Mouse (Mus musculus) adrenal gland, postnatal 36 days (tissue): ENCODE data around the gene Zmynd11. TPM values are rescaled to one million over a fixed set of nuclear protein-coding genes. Genes with fewer than 3 reads are reported as not detected.

Source experiments
- DNase-seq, 2 experiments: peaks; one replicate each; pipeline ENCODE4 v3.0.0; 2021; ENCODE audit warnings: mixed read lengths in 1 of 2
- total RNA-seq, 2 experiments: library from RNA; stranded (reverse); gene quantifications; 2 replicates each; pipeline ENCODE4 v1.2.3; 2021

Gene Zmynd11
- total RNA-seq, 2 experiments from 2014 or later: 140 to 142 TPM

DNA sequence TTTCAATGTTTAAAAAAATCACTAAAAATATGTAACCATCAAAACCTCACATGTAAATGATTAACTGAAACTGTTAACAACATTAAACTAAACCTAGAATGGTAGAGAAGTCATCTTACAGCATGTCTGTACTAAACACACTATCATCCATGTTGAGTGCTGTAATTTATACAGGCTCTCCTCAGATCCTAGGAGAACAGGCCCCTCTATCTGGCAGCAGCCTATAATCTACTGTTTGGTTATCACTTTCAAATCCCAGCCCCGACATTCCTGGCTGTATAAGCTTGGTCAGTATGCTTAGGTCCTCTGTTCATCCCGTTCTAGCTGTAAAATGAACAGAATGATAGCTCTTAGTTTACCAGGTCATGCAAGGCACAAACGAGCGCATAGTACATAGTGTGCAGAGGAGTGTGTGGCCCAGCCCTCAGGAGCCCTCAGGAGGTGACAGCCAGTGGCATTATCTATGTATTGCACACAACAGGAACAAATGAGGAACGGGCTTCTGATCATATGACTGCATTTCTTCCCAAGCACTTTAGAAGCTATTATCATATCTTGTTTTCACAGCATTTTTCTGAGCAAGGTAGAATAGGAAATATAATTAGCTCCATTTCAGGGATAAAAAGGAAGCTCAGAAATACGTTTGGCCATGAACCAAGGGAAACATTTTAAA, 51.5 kb downstream of the Zmynd11 start:
- DNase-seq: no peak

DNA sequence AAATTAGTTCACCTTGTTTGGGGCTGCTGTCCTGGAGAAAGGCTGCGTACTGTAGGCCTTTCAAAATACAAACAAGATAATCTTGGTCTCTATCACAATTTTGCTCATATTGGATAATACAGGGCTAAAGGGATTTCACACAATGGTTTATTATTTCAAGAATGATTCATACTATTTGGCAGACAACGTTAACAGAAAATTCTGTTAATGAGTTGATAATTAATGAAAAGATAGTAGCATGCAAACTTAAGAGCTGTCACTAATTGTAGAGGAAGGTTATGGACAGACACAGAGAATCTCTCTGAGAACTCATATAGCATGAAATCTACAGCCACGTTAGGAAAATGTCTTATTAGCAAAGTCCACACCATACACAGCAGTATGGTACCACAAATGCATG, 52.2 kb downstream of the Zmynd11 start:
- no peak for DNase-seq

DNA sequence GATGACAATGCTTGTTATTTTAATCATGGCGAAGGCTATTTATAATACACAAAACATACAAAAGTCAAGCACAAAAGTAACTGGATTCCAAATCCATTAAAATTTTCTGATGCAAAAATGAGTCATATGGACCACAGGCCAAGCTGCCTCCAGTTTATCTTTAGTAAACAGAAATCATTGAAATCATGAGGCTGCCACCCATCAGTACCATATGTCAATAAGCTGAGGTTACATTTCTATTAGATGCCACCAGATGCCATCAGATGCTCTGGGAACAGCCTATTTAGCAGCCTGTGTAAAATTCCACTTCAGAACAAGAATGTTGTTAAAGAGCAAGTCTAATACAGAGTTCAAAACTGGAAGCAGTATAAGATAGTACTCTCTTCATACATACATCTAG, 52.7 kb downstream of the Zmynd11 start:
- DNase-seq: no peak

DNA sequence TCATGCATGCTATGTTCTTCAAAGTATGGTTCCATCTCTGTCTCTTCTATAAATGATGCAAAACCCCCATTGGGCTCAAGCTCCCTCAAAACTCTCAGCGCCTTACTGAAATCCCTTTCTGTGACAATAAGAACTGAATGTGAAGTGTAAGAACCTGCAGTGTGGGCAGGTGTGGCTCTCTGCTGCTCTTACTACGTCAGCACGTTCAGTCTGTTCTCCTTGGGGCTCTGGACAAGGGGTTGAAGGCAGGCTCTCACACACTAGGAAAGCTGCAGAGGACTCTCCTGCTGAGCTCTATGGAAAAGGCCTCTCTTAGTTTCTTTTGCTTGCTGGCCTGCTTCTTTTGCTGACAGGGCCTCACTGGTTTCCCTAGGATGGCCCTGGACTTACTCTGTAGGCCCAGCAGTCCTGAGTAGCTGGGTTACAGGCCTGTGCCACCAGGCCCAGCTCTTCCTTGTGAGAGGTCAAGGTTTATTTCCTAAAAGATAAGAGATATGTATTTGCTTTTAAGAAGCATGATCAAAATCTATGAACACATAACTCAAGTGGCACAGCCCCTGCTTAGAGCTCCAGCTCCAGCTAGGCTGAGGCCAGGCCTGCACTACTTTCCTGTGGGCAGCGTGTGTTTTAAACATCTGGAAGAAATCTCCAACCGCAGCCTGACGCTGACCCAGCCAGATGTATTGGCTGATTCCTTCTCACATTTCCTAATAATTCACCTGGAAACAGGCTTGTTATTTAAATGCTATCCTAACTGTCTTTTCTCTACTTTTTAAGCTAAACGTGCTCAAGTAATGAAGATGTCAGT, 56.5 kb downstream of the Zmynd11 start:
- DNase-seq: no peak

DNA sequence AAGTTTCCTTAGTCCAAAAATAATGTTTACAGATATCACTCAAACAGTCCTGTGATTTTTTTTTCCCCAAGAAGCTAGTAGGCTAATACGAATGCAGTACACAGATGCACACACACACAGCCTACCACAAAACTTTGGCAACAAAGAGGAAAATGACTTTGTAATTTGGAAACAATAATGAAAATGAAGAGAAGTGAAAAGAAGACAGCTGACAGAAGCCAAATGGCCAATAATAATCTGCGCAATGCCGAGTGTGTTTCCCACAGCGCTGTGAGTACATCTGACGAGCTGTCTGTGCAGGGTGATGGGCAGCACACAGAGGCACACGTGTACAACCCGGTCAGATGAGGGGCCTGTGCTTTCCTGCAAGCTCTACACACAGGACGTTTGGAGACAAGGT, 58.4 kb downstream of the Zmynd11 start:
- no peak for DNase-seq

DNA sequence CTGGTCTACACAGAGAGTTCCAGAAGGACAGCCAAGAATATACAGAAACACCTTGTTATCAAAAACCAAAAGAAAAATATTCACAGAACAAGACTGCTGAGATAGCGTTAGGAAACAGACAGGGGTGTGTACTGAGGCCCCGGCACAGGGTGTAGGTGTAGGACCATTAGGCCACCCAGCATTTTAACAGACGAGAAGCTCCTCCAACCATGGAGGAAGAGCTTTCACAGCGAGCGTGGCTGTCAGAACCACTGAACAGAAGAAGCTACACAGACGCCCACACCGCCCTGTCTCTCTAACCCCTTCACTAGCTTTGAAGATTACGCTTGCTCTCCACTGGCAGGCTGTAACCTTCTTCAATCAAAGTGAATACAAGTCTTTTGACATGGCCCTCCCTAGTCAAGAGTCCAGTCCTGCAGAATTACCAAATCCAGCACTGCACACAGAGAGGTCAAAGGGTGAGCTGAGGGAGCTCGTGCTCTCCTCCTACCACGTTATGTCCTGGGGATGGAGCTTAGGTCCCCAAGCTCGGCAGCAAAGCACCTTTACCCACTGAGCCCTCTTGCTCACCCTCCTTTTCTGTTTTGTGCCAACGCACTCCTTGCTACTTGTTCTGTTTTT, 62.4 kb downstream of the Zmynd11 start:
- no peak for DNase-seq

DNA sequence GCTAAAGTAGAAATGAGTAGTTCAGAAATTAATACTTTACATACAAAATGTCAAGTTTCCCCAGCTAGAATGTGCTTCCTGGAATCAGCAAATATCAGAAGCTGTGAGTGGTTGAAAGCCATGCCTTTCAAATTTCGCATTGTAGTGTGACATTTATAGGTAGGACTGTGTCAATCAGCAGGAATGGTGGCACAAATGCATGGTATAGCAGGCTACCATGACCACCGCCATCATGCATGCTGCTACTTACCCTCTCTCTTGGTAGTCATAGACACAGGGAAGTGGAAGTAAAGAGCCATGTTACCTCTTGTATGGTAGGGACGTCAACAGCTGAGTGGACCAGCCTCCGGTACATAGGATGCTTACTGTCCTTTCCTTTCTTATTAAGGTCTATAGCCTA, 67.8 kb downstream of the Zmynd11 start:
- no peak for DNase-seq

DNA sequence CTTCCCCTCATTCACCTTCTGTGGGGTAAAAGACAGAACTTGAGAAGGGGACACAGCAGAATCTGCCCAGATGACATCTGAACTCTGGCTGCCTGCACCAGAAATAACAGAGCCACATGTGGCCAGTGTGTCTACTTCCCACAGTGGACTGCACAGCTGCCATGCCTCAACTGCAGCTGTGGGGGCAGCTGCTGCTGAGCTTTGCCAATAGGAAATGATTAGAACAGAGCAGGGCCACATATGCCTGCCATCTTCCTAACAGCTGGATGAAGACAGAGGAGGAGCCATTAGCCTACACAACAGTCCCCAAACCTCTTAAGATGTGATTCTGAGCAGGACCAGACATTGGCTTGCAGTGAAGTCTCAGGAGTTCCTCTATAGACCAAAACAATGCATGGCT, 69.3 kb downstream of the Zmynd11 start:
- DNase-seq: no peak

DNA sequence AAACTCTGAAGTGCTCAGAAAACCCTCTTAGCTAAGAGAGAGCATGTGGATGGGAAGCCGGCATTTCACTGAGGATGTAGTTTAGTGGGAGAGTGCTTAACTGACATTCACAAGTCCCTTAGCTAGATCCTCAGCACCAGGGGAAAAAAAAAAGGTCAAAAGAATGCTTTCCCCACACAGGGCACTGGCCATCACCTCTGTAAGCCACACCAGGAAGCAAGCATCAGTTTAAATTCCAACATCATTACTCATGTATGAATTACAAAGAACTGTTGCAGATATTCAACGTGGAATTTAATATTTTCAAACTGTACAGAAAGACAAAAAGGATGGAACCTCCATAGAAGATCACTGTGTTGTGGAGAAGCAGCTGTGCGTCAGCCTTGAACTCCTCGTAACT, 69.7 kb downstream of the Zmynd11 start:
- DNase-seq: no peak

DNA sequence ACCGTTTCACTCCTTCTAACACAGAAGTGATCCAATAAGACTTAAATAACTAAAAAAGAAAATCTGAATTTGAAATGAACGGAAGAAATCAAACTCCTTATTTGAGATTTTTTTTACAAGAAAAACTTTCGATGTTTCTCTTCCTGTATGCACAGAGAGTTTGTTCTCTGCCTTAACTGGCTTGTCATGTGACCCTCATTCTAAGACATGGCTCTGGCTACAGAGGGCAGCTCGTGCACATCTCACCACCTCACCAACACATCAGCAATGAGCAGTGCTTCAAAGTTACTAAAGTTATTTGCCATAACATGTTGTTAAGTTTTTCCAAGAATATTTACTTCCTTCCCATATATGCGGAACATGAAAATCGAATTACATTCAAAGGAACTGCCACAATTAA, 70.5 kb downstream of the Zmynd11 start:
- no peak for DNase-seq

DNA sequence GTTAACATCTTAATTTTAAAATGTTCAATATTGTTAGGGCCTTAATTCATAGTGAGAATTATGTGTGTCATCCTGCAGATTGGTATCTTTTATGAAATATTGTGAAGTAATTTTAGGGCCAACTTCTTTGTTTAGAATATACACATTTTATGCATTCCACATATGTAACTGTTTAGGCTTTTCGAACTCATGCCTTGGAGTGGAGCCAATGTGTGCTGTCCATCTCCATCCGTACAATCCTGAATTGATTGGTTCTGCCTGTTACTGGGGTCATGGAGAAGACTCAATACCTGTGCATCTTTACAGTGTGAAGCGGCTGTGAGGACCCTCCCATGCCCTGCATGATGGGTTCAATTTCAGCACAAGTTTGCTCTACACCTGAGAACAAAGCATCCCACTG, 72.3 kb downstream of the Zmynd11 start:
- no peak for DNase-seq

DNA sequence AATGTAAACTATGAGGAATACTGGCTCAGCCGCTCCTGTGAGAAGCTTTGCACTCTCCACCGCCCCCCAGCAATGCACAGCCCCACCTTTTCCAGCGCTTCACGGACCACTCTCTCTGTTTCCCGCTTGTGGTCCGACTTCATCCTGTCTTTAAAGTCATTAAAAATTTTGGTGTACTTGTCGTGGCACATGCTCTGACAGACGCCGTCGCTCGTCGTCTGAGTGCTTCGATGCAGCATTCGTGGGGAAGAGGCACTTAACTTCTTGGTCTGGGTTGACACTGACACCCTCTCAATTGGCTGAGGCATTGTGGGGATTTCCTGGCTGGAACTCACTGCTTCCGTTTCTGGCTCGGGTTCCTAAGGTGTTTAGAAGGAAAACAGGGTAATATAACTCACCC, 75.8 kb downstream of the Zmynd11 start:
- DNase-seq: no peak

DNA sequence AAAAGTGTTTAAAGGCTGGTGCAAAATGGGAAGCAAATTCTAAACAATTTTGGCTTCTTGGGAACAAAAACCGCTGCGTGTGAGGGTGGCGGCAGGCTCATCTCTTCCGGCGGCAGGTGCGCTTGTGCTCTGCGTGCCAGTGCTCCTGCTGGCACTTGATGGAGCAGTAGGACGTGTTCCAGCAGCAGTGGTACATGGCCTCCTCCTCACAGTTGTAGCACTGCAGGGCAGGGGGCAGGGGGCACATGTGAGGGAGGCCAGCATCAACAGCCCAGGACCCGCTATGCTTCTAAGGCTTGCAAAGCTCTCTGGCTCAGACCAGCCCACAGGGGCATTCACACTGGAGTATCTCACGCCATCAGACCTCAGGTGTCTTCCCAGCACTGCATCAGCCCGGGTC, 78.4 kb downstream of the Zmynd11 start:
- no peak for DNase-seq

DNA sequence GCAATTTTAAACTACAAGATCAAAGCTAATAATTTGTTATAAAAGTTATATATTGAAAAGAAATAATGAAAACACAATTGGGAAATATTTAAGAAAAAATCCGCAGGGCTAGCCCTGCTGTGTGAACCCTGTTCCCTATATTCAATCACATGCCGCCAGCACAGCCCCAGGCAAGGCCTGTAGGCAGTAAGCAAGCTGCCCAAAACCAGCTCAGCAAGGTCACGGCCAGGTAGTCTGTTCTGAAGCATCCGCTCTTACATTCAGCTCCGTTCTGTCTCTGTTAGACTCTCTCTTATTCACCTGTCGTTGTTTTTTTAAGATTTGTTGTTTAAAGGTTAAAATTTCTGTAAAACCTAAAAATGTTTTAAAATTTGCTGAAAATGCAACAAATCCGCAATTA, 78.9 kb downstream of the Zmynd11 start:
- DNase-seq: no peak

DNA sequence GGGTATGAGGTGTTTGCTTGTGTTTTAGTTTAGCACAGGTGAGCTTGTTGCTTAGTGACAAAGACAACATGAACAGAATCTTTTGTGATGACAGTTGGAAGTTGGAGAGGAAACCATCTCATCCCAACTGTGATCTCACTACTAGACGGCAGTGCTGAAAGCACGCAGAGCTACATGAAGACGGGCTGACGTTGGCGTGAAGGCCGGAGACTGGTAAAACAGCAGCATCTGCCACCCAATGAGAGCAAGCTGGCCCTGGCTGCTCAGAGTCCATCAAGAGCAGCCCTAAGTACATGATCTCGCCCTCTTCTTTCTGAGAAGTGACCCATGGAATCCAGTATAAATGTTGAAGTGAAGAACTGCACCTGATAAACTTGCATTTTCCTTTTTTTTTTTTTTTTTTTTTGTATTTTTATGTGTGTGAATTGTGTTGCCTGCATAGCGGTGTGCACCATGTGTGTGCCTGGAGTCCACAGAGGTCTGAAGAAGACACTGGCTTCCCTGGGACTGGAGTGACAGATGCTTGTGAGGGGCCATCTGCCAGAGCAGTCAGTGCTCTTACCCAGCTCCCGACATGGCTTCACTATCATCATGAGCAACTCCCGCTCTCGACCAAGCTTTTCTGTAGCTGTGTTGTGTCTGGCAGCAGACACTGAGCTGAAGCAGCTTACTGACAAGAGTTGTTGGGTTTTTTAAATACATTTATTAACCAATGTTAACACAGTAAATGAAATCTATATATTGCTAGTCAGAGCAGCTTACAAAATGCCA, 80.8 kb downstream of the Zmynd11 start:
- DNase-seq: no peak

DNA sequence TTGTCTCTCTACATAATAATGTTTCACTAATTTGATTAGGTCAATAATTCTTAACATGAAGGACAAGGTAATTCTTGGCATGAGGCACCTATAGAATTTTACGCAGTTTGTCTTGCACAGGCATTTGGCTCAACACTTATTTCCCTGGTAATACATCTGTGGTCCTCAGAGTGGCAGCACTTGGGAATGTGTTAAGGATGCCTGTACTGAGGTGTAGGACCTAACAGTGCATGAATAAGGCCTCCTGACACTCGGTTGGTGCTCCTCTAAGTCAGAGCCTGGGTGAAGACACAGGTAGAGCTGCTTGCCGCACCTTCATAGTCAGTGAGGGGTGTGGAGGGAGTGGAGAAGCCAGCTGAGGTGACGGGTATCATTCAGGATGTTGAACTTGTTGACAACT, 81.8 kb downstream of the Zmynd11 start:
- no peak for DNase-seq

DNA sequence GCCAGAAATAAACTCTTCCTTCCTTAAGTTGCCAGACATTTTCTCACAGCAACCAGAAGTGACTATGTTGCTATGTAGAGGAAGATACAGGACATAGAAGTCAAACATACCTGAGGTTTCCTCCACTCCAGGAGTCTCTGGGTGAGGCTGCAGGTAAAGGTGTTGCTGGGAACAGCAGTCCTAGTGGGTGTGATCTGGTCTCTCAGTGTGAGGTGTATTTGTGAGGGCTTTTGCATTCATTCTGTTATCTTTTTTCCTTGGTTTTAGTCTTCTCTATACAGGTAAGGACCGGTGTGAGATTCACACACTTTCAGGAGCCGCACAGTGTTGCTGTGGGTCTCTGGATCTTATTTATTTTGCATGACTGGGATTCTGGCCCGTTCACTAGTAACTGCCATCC, 83.6 kb downstream of the Zmynd11 start:
- no peak for DNase-seq

DNA sequence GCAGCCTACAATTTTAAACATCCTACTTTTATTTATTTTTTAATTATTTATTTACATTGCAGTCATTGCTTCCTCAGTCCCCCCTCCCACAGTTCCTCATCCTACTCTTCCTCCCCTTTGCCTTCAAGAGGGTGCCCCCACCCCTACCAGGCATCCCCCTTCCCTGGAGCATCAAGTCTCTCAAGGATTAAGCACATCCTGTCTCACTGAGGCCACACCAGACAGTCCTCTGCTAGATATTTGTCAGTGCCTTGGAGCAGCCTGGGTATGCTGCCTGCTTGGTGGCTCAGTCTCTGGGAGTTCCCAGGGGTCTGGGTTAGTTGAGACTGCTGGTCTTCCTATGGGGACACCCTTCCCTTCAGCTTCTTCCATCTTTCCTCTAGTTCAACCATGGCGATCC, 91.0 kb downstream of the Zmynd11 start:
- DNase-seq: no peak

DNA sequence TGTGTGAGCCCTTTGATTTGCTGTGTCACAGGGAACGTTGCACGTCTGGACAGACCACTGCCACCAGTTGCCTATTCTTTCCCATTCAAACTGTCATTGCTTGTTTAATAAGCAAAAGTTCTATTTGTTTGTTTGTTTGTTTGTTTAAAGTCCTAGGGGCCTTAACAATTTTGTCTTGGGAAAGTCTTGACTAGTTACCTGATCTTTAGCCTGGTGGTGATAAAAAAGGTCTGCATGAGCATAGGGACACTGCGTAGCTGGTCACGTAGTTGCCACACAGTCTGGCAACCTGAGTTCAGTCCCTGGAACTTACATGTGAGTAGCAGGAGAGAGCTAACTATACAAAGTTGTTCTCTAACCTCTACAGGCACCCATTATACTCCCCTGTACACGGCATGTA, 95.9 kb downstream of the Zmynd11 start:
- no peak for DNase-seq

DNA sequence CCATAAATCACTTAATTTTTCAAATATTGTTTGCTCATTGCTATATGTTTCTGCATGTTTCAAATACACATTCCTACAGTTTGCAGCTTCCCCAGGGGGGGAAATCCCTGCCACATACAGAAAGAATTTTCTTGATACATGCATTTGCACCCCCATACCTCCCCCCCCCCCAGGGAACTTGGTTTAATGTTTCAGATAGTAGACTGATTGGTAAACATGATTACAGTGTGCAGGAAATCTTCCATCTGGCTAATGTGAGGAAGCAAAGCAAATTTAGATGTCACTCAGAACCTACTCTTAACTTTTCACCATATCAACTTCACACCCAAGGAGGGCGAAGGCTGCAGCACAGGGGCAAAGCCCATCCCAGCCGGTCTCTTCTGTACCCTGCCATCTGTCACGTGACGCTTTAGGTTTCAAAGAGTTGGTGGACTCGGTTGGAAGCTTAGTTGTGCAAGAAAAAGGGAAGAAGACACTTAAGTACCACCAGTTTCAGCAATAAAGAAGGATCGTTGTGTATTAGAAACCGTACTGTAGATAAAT, 97.1 kb downstream of the Zmynd11 start:
- no peak for DNase-seq

DNA sequence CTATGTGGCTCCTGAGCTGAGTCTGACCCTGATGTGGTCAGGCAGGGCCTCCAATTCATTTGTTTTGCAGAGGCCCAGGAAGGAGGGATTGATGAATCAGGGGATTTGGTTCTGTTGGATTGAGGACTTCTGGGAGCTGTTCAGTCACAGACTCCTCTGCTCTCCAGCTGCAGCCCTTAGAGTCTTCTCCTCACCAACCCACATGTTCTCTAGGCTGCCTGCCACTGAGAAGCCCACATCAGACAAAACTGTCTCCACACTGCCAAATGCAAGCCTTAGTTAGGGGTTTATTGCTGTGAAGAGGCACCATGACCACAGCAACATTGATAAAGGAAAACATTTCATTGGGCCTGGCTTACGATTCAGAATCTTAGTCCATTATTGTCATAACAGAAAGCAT, 101.5 kb downstream of the Zmynd11 start:
- no peak for DNase-seq

DNA sequence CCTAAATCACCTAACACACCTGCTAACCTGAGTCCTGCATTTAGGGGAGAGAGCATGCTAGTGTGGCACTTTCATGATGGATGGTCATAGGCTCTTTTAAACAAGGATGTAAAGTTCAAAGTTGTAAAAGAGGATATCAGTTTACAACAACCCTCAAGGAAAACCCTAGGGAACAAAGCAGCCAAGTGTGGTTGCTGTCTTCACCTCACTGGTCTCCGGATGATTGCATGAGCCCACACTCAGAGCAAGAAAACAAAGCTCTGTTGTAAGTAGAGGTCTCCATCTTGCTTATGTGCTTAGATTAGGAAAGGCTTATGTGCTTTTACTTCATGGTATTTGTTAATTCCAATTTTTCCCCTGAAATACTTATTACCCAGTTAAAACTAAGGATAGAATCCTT, 104.4 kb downstream of the Zmynd11 start:
- DNase-seq: no peak

DNA sequence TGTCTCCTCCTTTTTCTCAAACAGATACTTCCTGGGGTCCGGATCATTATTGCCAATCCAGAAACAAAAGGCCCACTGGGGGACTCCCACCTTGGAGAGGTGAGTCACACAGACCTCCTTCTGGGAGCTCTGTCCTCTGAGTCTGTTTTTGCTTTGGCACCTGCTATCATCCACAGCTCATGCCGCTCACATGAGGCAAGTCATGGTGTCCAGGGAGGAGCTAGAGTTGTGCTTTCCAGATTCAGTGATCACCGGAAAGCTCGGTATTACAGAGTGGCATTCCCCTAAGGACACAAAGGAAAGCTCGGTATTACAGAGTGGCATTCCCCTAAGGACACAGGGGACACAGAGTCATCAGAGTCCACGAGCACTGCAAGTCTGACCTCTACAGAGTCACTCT, 108.5 kb downstream of the Zmynd11 start:
- no peak for DNase-seq
